Mouse (Mus musculus) kidney, adult 18-20 months (tissue): ENCODE measurements around the gene Asap3.

Source experiments
- DNase-seq: peaks from one replicate; pipeline ENCODE4 v3.0.0; 2021

The Asap3 gene

GRCm38 (mm10) chr4:136260491-136261180, 54.5 kb downstream of the Asap3 start:
- peak; percentile 88 for DNase-seq

- DNase-seq, result peak; percentile 30
Observed at GRCm38 (mm10) chr4:136261912-136262311, 55.7 kb downstream of the Asap3 start.

- DNase-seq, result no peak
Observed at GRCm38 (mm10) chr4:136263555-136263954, 57.4 kb downstream of the Asap3 start.

DNA sequence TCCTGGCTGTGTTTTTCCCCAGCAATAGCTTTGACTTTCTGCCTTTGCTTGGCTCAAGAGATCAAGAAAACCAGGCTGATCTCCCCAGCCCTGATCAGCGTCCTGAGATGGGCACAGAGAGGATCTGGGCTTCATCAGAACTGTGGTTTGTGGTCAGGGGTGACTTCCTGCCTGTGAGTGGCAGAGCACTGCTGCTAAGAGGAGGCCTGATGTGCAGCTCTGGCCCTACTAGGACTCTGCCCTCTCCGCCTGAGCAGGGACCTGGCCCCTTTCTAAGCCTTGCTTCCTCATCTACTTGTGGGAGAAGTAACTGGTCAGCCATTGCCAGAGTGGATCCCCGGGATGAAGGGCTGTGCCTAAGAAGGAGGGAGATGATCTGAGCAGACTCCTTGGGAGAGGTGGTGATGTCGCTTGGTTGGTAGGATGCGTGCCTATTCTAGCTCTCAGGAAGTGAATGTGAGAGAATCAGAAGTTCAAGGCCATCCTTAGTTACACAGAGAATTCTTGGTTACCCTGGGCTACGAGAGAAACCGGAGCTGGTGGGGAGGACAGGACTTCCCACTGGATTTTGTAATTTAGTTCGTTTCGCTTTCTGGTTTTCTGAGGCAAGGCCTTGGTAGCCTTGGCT, 60.7 kb downstream of the Asap3 start:
- DNase-seq, result no peak

- DNase-seq, result no peak
Observed at GRCm38 (mm10) chr4:136268912-136269311, 62.7 kb downstream of the Asap3 start.

DNA sequence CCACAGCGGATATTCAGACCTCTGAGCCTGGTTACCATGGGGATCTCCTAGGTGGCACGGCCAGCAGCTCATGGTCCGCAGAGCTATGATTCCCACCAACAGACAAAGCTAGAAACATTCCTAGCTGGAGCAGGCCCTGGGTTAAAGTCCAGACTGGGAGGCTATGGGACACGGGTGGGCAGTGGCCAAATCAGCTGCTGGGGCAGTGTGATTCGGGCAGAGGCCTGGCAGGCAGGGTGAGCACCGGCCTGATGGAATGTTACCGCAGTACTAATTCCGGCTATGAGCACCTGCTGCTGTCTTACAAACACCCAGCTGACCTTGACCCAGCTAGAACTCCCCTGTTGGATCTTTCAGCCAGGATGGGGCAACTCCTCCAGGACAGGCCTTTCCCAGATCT, 64.5 kb downstream of the Asap3 start:
- DNase-seq, result peak; percentile 36

GRCm38 (mm10) chr4:136281097-136281496, 74.9 kb downstream of the Asap3 start:
- no peak for DNase-seq

- DNase-seq, result no peak
Observed at GRCm38 (mm10) chr4:136281611-136282010, 75.4 kb downstream of the Asap3 start.

DNA sequence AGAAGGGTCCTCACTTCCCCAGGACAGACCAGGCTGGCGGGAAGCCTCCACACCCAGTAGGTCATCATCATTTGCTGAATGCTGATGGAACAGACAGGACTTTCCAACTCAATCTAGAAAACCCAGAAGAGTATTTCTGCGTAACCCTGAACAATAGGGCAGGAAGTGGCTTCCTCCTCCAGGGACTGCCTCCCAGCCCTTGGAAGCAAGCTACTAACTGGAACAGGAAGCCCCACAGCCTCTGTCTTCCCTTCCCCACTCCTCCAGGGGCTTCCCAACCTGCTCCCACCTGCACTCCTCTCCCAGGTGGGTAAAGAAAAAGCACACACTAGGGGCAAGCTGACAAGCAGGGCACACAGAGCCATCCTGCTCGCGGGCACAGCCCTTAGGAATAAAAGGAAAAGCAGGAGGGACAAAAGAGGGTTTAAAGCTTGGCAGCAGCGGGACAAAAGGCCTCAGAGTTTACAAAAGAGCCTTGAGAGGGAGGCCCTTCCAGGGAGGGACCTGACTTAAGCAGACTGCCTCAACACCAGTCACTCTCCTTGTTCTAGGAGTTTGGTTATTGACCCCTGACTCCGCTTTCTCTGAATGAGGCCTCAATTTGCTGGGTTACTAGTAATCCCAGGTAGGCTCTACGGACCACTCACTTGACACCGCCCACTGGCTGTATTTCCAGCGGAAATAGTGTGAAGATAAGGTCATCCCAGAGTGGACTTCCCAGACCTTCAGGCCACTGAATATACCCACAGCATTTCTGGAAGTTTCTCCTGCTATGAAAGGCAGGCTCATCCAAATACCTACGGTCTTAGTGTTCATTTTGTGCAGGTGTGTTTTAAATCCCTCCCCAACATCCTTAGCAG, 76.7 kb downstream of the Asap3 start:
- DNase-seq, result no peak

DNA sequence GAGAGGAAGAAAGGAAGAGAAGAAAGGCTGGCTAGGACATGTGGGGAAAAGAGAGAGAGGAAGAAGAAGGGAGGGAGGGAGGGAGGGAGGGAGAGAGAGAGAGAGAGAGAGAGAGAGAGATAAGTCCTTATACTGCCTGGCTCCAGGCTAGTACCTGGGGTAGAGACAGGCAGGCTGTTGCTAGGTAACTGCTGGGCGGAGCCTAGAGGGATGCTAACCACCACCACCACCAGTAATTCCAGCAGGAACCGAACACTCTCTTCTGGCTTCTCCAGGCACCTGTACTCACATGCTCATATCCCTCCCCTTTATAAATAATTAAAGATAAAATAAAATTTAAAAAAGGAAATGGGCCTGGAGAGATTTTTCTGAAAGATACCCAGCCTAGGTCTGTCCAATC, 77.6 kb downstream of the Asap3 start:
- no peak for DNase-seq

- peak; percentile 55 for DNase-seq
Observed at GRCm38 (mm10) chr4:136284455-136284854, 78.3 kb downstream of the Asap3 start, which contains the start of gene Zfp46. TSS of gene Zfp46 (plus strand) at chr4:136284683.

- no peak for DNase-seq
Observed at GRCm38 (mm10) chr4:136284891-136285290, 78.7 kb downstream of the Asap3 start.

DNA sequence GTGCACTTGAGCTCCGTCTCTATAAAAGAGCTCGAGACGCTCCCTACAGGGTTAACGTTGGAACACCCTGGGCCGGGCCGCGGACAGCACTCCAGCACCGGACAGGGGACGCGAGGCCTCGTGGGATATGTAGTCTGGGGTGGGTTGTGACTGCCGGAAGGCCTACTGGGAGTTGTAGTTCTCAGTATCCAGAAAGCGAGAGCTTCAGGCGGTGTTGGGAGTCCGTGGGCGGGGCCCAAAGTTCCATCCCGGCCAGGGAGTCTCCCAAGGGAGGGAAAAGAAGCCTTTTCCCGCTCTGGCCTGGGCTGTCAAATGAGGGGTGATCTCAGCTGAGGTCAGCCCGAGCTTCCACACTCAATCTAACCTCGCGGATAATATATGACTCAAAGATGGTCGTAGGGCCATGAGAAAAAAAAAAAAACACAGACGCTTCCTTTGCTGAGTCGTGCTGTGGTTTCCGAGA, 79.2 kb downstream of the Asap3 start:
- DNase-seq, result peak; percentile 93

DNA sequence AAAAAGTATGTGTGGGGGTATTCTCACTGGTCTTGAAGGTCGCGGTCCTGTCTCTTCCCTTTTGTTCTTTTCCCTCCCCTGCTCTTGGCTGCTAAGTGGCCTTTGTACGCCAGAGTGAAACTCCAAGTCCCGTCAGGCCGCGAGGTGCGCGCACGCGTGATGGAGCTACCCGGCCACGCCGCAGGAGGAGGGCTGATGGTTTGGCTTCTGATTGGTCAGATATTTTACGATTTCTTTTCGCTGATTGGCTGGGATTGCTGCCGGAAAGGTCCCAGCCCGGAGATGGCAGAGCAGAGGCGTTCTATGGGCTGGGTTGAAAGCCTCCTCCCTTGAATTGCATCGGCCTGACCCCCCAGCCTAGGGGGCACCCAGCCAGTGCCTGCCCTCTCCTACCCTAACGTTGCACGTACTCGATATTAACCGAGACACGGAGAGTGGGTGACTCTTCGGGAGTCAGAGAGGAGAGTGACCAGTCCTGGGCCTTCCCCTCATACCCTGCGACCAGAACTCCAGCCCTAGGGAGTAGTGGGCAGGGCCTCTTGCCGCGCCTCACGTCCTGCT, 79.7 kb downstream of the Asap3 start:
- peak; percentile 95 for DNase-seq

DNA sequence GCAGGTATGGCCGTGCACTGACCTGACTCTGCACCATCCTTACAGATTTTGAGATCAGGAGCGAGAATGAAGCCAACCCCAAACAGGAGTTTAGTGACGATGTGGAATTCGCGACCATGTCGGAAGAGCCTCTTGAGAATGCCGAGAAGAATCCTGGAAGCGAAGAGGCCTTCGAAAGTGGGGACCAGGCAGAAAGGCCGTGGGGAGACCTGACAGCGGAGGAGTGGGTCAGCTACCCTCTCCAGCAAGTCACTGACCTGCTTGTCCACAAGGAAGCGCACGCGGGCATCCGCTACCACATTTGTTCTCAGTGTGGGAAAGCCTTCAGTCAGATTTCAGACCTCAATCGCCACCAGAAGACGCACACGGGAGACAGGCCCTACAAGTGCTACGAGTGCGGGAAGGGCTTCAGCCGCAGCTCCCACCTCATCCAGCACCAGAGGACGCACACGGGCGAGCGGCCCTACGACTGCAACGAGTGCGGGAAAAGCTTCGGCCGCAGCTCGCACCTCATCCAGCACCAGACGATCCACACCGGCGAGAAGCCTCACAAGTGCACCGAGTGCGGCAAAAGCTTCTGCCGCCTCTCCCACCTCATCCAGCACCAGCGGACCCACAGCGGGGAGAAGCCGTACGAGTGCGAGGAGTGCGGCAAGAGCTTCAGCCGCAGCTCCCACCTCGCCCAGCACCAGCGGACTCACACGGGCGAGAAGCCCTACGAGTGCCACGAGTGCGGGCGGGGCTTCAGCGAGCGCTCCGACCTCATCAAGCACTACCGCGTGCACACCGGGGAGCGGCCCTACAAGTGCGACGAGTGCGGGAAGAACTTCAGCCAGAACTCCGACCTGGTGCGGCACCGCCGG, 84.0 kb downstream of the Asap3 start:
- no peak for DNase-seq

GRCm38 (mm10) chr4:136290781-136291595, 84.8 kb downstream of the Asap3 start:
- no peak for DNase-seq

GRCm38 (mm10) chr4:136291692-136292091, 85.5 kb downstream of the Asap3 start:
- no peak for DNase-seq
